Mouse (Mus musculus): Measurements from ENCODE around the gene Syce2. TPM values are rescaled to one million over a fixed set of nuclear protein-coding genes. Genes with fewer than 3 reads are reported as not detected.

Gene Syce2
- polyA plus RNA-seq, 1 experiment from 2014 or later, result 68.5 TPM

DNA sequence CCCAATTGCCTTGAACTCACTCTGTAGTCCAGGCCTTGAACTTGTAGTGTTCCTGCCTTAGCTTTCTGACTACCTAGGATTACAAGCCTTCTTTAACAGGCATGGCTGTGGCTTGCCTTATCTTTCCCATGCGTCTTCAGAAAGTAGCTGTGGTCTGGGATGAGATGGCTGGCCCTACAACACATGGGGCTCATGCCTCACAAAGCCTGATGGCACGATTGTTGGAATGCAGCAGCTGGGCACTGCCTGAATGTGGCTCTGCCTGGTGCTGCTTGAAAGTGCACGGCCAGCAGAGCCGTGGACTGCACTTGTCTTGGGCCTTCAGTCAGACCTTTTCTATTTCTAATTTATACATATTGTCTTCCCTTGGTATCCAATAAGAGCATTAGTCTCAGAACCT is 12.8 kb downstream of the Syce2 start:
- H3K9ac ChIP-seq (ENCODE audit: low read depth, low read length), result no peak overlapping the region
- no peak overlapping the region for H3K4me3 ChIP-seq (ENCODE audit: low read depth, low read length)
- no peak overlapping the region for H3K27ac ChIP-seq (replicated peaks; ENCODE audit: low read depth, low read length)
- peaks cover 38% of the 10 kb centered on the region for H3K36me3 ChIP-seq (ENCODE audit: control insufficient read depth, insufficient read depth, low read length)
- no peaks in the 10 kb centered on the region for H3K27me3 ChIP-seq (replicated peaks; ENCODE audit: control insufficient read depth, insufficient read depth, low read length)
- DNase-seq (ENCODE audit: low spot score) (no peak), ATAC-seq (ENCODE audit: low read depth) (no peak)
- 91% methylated on average over 4 of the region's 4 CpGs for WGBS
- H3K4me2 ChIP-seq (ENCODE audit: low read depth, low read length), result no peak overlapping the region
- H3K9me3 ChIP-seq (ENCODE audit: control insufficient read depth, low read length), result no peaks in the 10 kb centered on the region
- no peaks in the 10 kb centered on the region for H3K4me1 ChIP-seq (ENCODE audit: control insufficient read depth, insufficient read depth, low read length)

DNA sequence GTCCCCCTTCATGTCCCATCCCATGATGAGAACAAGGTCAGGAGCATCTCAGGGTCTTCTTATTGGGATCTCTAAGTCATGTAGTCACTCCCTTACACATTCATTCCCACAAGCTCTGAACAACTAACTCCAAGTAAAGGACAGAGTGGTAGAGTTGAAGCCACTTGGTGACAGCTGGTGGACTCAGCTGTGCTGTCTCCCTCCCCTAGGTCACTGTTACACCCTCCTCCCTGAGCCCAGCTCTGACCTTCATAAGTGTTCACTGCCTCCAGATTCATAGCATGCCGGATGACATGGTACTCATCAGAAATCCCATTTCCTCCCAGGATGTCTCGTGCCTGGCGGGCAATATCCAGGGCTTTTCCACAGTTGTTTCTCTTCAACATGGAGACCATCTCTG is 16.4 kb downstream of the Syce2 start:
- Histone ChIP-seq H3K27me3 (replicated peaks; ENCODE audit: control insufficient read depth, insufficient read depth, low read length) (no peaks in the 10 kb centered on the region), H3K4me1 (ENCODE audit: control insufficient read depth, insufficient read depth, low read length) (peaks cover 6% of the 10 kb centered on the region; the same call in 1 of the 2 replicates), H3K4me3 (ENCODE audit: low read depth, low read length) (no peak overlapping the region), H3K27ac (replicated peaks; ENCODE audit: low read depth, low read length) (no peak overlapping the region), H3K9ac (ENCODE audit: low read depth, low read length) (no peak overlapping the region), H3K36me3 (ENCODE audit: control insufficient read depth, insufficient read depth, low read length) (peaks cover 47% of the 10 kb centered on the region), H3K4me2 (ENCODE audit: low read depth, low read length) (no peak overlapping the region), H3K9me3 (ENCODE audit: control insufficient read depth, low read length) (no peaks in the 10 kb centered on the region)
- ATAC-seq (ENCODE audit: low read depth), result no peak
- no peak for DNase-seq (ENCODE audit: low spot score)
- WGBS, result 93% methylated on average over 3 of the region's 3 CpGs

DNA sequence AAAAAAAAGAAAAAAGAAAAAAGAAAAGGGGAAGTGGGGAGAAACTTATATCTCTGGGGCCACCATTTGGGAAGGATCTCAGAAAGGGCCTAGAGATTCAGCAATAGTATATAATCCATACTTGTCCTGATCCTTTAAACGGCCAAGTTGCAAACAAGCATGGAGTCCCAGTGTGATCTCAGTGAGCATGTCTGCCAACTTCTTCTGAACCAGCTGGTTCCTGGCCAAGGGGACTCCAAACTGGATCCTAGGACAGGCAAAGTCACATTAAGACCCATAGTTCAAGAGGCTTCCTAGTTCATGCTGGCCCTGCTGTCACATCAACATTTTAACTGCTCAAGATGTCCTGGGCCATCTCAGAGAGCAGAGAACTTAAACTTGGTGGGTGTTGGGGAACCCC is 17.2 kb downstream of the Syce2 start:
- ATAC-seq (ENCODE audit: low read depth), result no peak
- Histone ChIP-seq H3K4me2 (ENCODE audit: low read depth, low read length) (no peak overlapping the region), H3K4me3 (ENCODE audit: low read depth, low read length) (no peak overlapping the region), H3K27me3 (replicated peaks; ENCODE audit: control insufficient read depth, insufficient read depth, low read length) (no peaks in the 10 kb centered on the region), H3K27ac (replicated peaks; ENCODE audit: low read depth, low read length) (no peak overlapping the region), H3K36me3 (ENCODE audit: control insufficient read depth, insufficient read depth, low read length) (peaks cover 43% of the 10 kb centered on the region), H3K9ac (ENCODE audit: low read depth, low read length) (no peak overlapping the region), H3K4me1 (ENCODE audit: control insufficient read depth, insufficient read depth, low read length) (peaks cover 6% of the 10 kb centered on the region; the same call in 1 of the 2 replicates), H3K9me3 (ENCODE audit: control insufficient read depth, low read length) (no peaks in the 10 kb centered on the region)
- no peak for DNase-seq (ENCODE audit: low spot score)
- 100% methylated on average over 1 of the region's 1 CpGs for WGBS

DNA sequence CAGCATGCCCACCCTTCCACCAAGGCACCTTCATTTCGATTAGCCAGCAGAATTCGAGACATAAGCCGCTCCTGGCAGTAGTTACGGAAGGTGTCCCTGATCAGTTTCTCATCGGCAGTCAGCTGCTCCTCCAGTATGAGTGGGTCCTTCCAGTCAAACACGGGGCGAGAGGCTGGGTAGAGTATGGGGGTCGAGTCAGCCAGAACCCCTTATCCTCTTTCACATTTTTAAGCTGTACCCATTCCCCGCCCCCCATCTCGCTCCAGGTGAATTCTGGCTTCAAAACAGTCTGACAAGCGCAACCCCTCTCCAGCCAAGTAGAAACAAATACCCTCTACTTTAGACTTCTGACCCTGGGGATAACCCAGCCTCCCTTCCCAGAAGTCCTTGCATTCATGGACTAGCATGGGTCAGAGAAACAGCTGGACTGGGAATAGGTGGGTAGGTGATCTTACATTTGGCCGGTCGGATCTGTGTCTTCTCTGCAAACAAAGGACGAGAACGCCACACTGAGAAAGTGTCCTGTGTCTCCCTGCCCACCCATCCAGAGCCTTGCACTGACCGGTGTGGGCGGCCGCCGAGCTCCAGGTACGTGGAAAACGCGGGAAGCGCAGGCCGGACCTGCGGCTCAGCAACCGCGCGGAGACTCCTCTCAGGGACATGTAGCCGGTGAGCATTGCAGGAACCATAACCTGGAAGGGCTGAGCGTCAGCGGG is 21.2 kb downstream of the Syce2 start:
- DNase-seq (ENCODE audit: low spot score), result no peak
- peaks cover 14% of the 10 kb centered on the region for H3K36me3 ChIP-seq (ENCODE audit: control insufficient read depth, insufficient read depth, low read length)
- H3K4me2 ChIP-seq (ENCODE audit: low read depth, low read length), result peak overlapping the region; percentile 90
- H3K27ac ChIP-seq (replicated peaks; ENCODE audit: low read depth, low read length), result no peak overlapping the region
- ATAC-seq (ENCODE audit: low read depth), result peak; percentile 31
- H3K9ac ChIP-seq (ENCODE audit: low read depth, low read length), result peak overlapping the region; percentile 80
- peak overlapping the region; percentile 78 for H3K4me3 ChIP-seq (ENCODE audit: low read depth, low read length)
- H3K9me3 ChIP-seq (ENCODE audit: control insufficient read depth, low read length), result no peaks in the 10 kb centered on the region
- peaks cover 6% of the 10 kb centered on the region; the same call in 1 of the 2 replicates for H3K4me1 ChIP-seq (ENCODE audit: control insufficient read depth, insufficient read depth, low read length)
- no peaks in the 10 kb centered on the region for H3K27me3 ChIP-seq (replicated peaks; ENCODE audit: control insufficient read depth, insufficient read depth, low read length)
- WGBS, result 8% methylated on average over 31 of the region's 31 CpGs

DNA sequence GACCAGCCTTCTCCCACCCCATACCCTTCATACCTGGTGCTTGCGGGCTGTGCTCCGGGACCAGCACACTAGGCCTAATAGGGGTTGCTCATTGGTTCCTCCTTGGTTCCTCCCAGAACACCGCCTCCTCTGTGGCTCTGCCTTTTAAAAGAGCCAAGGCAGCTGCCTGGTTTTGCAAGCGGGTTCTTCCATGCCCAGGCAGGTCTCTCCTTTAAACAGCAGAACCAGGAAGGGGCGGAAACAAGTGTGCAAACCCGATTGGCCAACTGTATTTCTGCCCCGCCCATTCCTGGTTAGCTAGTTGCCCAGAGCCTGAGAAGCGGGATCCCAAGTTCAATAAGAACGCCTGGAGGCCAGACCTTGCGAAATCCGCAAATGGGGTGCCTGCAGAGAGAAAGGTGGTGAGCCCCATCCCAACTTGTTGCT is 21.8 kb downstream of the Syce2 start, which contains the start of gene Gcdh:
Gene Gcdh, minus strand, starts transcription at position 213 of the 426 bp plus-strand sequence.
- Histone ChIP-seq H3K9me3 (ENCODE audit: control insufficient read depth, low read length) (no peaks in the 10 kb centered on the region), H3K36me3 (ENCODE audit: control insufficient read depth, insufficient read depth, low read length) (peaks cover 9% of the 10 kb centered on the region), H3K4me2 (ENCODE audit: low read depth, low read length) (peak within 1 kb of the TSS; percentile 90), H3K4me3 (ENCODE audit: low read depth, low read length) (peak within 1 kb of the TSS; percentile 78), H3K4me1 (ENCODE audit: control insufficient read depth, insufficient read depth, low read length) (peaks cover 6% of the 10 kb centered on the region; the same call in 1 of the 2 replicates), H3K9ac (ENCODE audit: low read depth, low read length) (peak within 1 kb of the TSS; percentile 80), H3K27me3 (replicated peaks; ENCODE audit: control insufficient read depth, insufficient read depth, low read length) (no peaks in the 10 kb centered on the region), H3K27ac (replicated peaks; ENCODE audit: low read depth, low read length) (no peak within 1 kb of the TSS)
- ATAC-seq (ENCODE audit: low read depth) (peak; percentile 99), DNase-seq (ENCODE audit: low spot score) (peak; percentile 99)
- WGBS, result 3% methylated on average over 11 of the region's 11 CpGs

DNA sequence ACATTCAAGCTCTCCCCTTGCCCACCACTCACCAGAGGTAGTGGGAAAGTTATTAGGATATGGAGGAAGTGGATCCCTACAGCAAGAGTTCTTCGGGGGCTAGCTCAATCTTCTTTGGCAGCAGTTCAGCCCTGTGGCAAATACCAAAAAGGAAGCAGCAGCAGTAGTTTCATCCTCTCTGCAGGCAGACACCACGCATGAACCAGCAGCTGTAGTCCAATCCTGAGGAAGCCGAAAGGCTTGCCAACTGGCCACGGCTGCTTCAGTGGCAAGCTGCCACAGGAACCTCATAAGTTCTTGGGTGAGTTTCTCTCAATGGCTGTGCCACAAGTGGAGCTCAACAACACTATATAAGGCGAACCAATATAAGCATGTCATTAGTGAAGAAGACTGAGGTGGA is 24.1 kb downstream of the Syce2 start:
- Histone ChIP-seq H3K27ac (replicated peaks; ENCODE audit: low read depth, low read length) (no peak overlapping the region), H3K36me3 (ENCODE audit: control insufficient read depth, insufficient read depth, low read length) (peaks cover 2% of the 10 kb centered on the region; the same call in 1 of the 2 replicates), H3K4me1 (ENCODE audit: control insufficient read depth, insufficient read depth, low read length) (peaks cover 6% of the 10 kb centered on the region; the same call in 1 of the 2 replicates), H3K27me3 (replicated peaks; ENCODE audit: control insufficient read depth, insufficient read depth, low read length) (no peaks in the 10 kb centered on the region), H3K4me2 (ENCODE audit: low read depth, low read length) (no peak overlapping the region), H3K4me3 (ENCODE audit: low read depth, low read length) (no peak overlapping the region), H3K9ac (ENCODE audit: low read depth, low read length) (no peak overlapping the region), H3K9me3 (ENCODE audit: control insufficient read depth, low read length) (no peaks in the 10 kb centered on the region)
- no peak for DNase-seq (ENCODE audit: low spot score)
- WGBS, result 83% methylated on average over 5 of the region's 5 CpGs
- no peak for ATAC-seq (ENCODE audit: low read depth)

DNA sequence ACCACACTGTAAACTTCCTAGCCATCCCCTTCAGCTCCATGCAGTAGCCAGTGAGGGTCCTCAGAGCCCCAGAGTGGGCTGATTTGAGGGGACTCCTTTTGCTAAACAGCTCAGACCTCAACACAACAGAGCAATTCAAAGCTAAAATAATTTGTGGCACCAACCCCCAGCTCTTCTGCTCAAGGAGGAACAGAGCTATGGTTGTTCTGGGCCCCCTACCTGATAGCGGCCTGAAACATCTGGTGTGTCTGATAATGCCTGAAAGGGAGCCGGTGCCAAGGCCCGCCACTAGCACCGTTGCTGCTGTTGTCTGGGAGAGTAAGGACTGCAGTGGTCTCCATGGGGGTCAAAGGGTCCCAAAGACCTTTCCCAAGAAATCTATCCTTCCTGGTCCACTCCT is 29.2 kb downstream of the Syce2 start:
- Histone ChIP-seq H3K4me1 (ENCODE audit: control insufficient read depth, insufficient read depth, low read length) (no peaks in the 10 kb centered on the region), H3K4me2 (ENCODE audit: low read depth, low read length) (no peak overlapping the region), H3K27ac (replicated peaks; ENCODE audit: low read depth, low read length) (no peak overlapping the region), H3K9ac (ENCODE audit: low read depth, low read length) (no peak overlapping the region), H3K9me3 (ENCODE audit: control insufficient read depth, low read length) (no peaks in the 10 kb centered on the region), H3K27me3 (replicated peaks; ENCODE audit: control insufficient read depth, insufficient read depth, low read length) (no peaks in the 10 kb centered on the region), H3K36me3 (ENCODE audit: control insufficient read depth, insufficient read depth, low read length) (no peaks in the 10 kb centered on the region), H3K4me3 (ENCODE audit: low read depth, low read length) (no peak overlapping the region)
- DNase-seq (ENCODE audit: low spot score) (no peak), ATAC-seq (ENCODE audit: low read depth) (no peak)
- WGBS, result 73% methylated on average over 2 of the region's 4 CpGs

DNA sequence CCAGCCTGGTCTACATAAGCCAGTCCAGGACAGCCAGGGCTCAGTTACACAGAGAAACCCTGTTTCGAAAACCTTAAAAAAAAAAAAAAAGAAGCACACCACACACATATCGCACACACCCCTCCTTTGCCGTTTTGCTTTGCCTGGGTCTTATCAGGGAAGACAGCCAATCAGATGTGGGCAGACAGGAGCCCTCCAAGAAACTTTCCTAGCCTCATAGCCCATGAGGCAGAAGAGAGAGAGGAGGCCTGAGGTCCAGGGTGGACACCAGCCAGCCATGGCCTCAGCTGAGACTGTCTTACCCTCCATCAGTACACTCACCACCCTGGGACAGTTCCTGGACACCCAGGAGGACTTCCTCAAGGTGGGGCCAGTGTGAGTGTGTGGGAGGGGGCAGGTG is 29.8 kb downstream of the Syce2 start, which contains the start of gene Klf1:
Gene Klf1, plus strand, starts transcription at position 177 of the 400 bp plus-strand sequence.
- WGBS, result 67% methylated on average over 3 of the region's 3 CpGs
- no peaks in the 10 kb centered on the region for H3K27me3 ChIP-seq (replicated peaks; ENCODE audit: control insufficient read depth, insufficient read depth, low read length)
- DNase-seq (ENCODE audit: low spot score) (no peak), ATAC-seq (ENCODE audit: low read depth) (no peak)
- peak within 1 kb of the TSS; percentile 77 for H3K9ac ChIP-seq (ENCODE audit: low read depth, low read length)
- no peaks in the 10 kb centered on the region for H3K36me3 ChIP-seq (ENCODE audit: control insufficient read depth, insufficient read depth, low read length)
- no peaks in the 10 kb centered on the region for H3K4me1 ChIP-seq (ENCODE audit: control insufficient read depth, insufficient read depth, low read length)
- peak within 1 kb of the TSS; percentile 94 for H3K4me2 ChIP-seq (ENCODE audit: low read depth, low read length)
- H3K4me3 ChIP-seq (ENCODE audit: low read depth, low read length), result peak within 1 kb of the TSS; percentile 60
- peak within 1 kb of the TSS; percentile 59; the same call in 1 of the 2 replicates for H3K27ac ChIP-seq (replicated peaks; ENCODE audit: low read depth, low read length)
- no peaks in the 10 kb centered on the region for H3K9me3 ChIP-seq (ENCODE audit: control insufficient read depth, low read length)
